Mouse (Mus musculus): ENCODE measurements around the gene Gm17428.

GRCm38 (mm10) chr14:54974068-54974791, 2.5 kb upstream of the Gm17428 start:
- TF ChIP-seq EP300 (optimal IDR thresholded peaks at IDR 0.05): no peak
- TF ChIP-seq CTCF (IDR thresholded peaks at IDR 0.05; ENCODE audit: low read depth): no peak
